ENCODE assay signal across 15 mouse cellular contexts in the genomic region with DNA sequence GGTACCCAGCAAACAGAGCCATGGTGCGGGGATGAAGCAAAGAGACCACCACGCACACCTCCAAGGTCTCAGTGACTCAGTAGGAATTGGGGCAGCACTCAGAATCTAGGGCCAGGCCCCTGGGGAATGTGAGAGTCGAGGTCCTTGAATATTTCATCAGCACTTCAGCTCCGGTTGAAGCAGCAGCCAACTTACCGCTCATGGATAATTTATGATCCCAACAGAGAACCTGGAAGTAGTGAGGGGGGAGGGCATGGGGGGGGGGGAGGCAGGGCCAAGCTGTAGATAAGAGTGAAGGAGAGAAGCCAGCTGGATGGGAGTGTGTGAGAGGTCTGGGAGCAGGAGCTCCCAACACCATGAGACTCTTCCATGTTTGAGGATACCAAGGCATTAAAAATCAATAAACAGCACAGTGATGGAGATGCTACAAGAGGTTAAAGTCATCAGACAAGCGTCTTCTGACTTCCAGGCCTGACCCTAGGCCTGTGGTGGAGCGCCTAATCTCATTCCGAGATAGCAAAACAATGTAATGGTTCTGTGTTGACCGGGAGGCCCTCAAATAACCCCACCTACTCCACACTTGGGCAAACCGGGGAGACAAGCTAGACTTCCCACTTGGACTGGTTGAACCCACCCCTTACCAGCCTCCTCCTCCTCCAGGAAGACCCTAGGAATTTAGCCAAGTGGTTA. TPM values are rescaled to one million over a fixed set of nuclear protein-coding genes. Genes with fewer than 3 reads are reported as not detected.
DNase-seq lines count a peak whose midpoint lies in the region; ATAC-seq lines count a peak whose summit lies in the region.
"Had no signal": no experiment of that assay in that cellular context is flagged by ENCODE, and none has a peak within 500 bp of the region (broad histone marks: within the 10 kb centered on the region; RNA-seq: fewer than 3 reads in every experiment).

No protein-coding gene starts in this region.

- peak overlapping the region; percentile 98 for H3K27ac ChIP-seq in heart, embryonic 12.5 days (ENCODE audit: poor library complexity, severe bottlenecking)
- H3K27ac ChIP-seq: forebrain, embryonic 10.5 days had no signal

- peaks cover 68% of the 10 kb centered on the region for H3K4me1 ChIP-seq in heart, embryonic 12.5 days (replicated peaks)

- no peaks in the 10 kb centered on the region for H3K9me3 ChIP-seq in heart, embryonic 12.5 days (replicated peaks)
- H3K9me3 ChIP-seq: forebrain, embryonic 10.5 days; liver, embryonic 12.5 days; megakaryocyte, embryonic 14.5 days had no signal

- H3K27me3 ChIP-seq in heart, embryonic 12.5 days (replicated peaks) = no peaks in the 10 kb centered on the region
- H3K27me3 ChIP-seq: liver, embryonic 12.5 days had no signal

- peak overlapping the region; percentile 56 for H3K4me2 ChIP-seq in heart, embryonic 12.5 days

- 0 out of 2 replicates have a peak, but pooled peaks have one; percentile 23 for ATAC-seq in heart, embryonic 12.5 days (ENCODE audit: insufficient number of reproducible peaks, low FRiP score)
- ATAC-seq: liver, embryonic 12.5 days had no signal

- peak; percentile 41 for DNase-seq in adrenal gland, adult 2 months
- no peak for DNase-seq in adrenal gland, postnatal 4 days (ENCODE audit: low spot score in 2 of 2)
- no peak for DNase-seq in heart, adult 8-10 months (ENCODE audit: low spot score)
- DNase-seq in NIH3T3 (ENCODE audit: low read depth) = peak; percentile 44
- DNase-seq in lung, postnatal 36 days = peak; percentile 43
- DNase-seq in right cerebral cortex, postnatal 36 days (ENCODE audit: low spot score in 2 of 2) = no peak
- DNase-seq in ovary, postnatal 36 days (ENCODE audit: low spot score) = no peak
- DNase-seq: cerebellum, adult 18-20 months; embryo, embryonic 11 days; kidney, adult 11 months had no signal

- no peak overlapping the region for H3K4me3 ChIP-seq in heart, embryonic 12.5 days
- H3K4me3 ChIP-seq: forebrain, embryonic 10.5 days; liver, embryonic 12.5 days; myocyte had no signal

- WGBS in heart, embryonic 12.5 days = 18% methylated on average over 10 of the region's 10 CpGs

- H3K9ac ChIP-seq in heart, embryonic 12.5 days = no peak overlapping the region

- peaks cover 5% of the 10 kb centered on the region for H3K36me3 ChIP-seq in heart, embryonic 12.5 days

RNA-seq across cellular contexts. Expression of gene Jup, which starts 6.0 kb away (rescaled TPM):
- total RNA-seq in adrenal gland, adult 2 months (2021) = 10 to 100 TPM; 67.0 to 94.3 TPM
- polyA plus RNA-seq in adrenal gland, adult 2 months (2012; rRNA removed) = 275 and 284 TPM in 2 replicates
- 100 to 1,000 TPM in 1 of 2 experiments, 10 to 100 TPM in 1; 99.0 to 109 TPM for total RNA-seq in adrenal gland, postnatal 4 days (2021)
- polyA plus RNA-seq in heart, embryonic 12.5 days (2016; fragmentation: Nextera tagmentation; extraction: Ambion mirVana) = 107 and 109 TPM in 2 replicates
- total RNA-seq in heart, adult 8-10 months (2022) = 100 to 1,000 TPM; 224 to 279 (median 261) TPM

RNA-seq across cellular contexts. Expression of gene P3h4, which starts 11.0 kb away (rescaled TPM):
- total RNA-seq in adrenal gland, adult 2 months (2021) = 10 to 100 TPM; 20.3 to 40.8 TPM
- 76.3 and 107 TPM in 2 replicates for polyA plus RNA-seq in adrenal gland, adult 2 months (2012; rRNA removed)
- total RNA-seq in adrenal gland, postnatal 4 days (2021) = 10 to 100 TPM; 40.1 to 43.5 TPM
- 69.7 and 78.3 TPM in 2 replicates for polyA plus RNA-seq in heart, embryonic 12.5 days (2016; fragmentation: Nextera tagmentation; extraction: Ambion mirVana)
- total RNA-seq in heart, adult 8-10 months (2022) = 10 to 100 TPM; 13.7 to 19.4 (median 16.4) TPM

RNA-seq across cellular contexts. Expression of gene Fkbp10, which starts 11.9 kb away (rescaled TPM):
- total RNA-seq in adrenal gland, adult 2 months (2021) = 10 to 100 TPM; 12.5 to 25.8 TPM
- 42.1 and 57.5 TPM in 2 replicates for polyA plus RNA-seq in adrenal gland, adult 2 months (2012; rRNA removed)
- total RNA-seq in adrenal gland, postnatal 4 days (2021) = 10 to 100 TPM; 65.3 to 68.6 TPM
- 114 and 124 TPM in 2 replicates for polyA plus RNA-seq in heart, embryonic 12.5 days (2016; fragmentation: Nextera tagmentation; extraction: Ambion mirVana)
- 10 to 100 TPM in 1 of 4 experiments, 1 to 10 TPM in 3; 9.0 to 11.1 (median 9.0) TPM for total RNA-seq in heart, adult 8-10 months (2022)

RNA-seq across cellular contexts. Expression of gene Nt5c3b, which starts 38.0 kb away (rescaled TPM):
- total RNA-seq in adrenal gland, adult 2 months (2021) = 10 to 100 TPM; 54.3 to 58.7 TPM
- 43.0 and 46.0 TPM in 2 replicates for polyA plus RNA-seq in adrenal gland, adult 2 months (2012; rRNA removed)
- total RNA-seq in adrenal gland, postnatal 4 days (2021) = 10 to 100 TPM; 82.4 to 84.5 TPM
- 101 and 104 TPM in 2 replicates for polyA plus RNA-seq in heart, embryonic 12.5 days (2016; fragmentation: Nextera tagmentation; extraction: Ambion mirVana)
- total RNA-seq in heart, adult 8-10 months (2022) = 10 to 100 TPM; 18.8 to 28.0 (median 25.2) TPM

RNA-seq across cellular contexts. Expression of gene Klhl10, which starts 38.1 kb away (rescaled TPM):
- under 1 TPM; 0.69 to 0.84 TPM for total RNA-seq in adrenal gland, adult 2 months (2021)
- polyA plus RNA-seq in adrenal gland, adult 2 months (2012; rRNA removed) = 0.17 and 0.38 TPM in 2 replicates
- 1 to 10 TPM; 1.5 to 2.1 TPM for total RNA-seq in adrenal gland, postnatal 4 days (2021)
- 0.65 and 0.76 TPM in 2 replicates for polyA plus RNA-seq in heart, embryonic 12.5 days (2016; fragmentation: Nextera tagmentation; extraction: Ambion mirVana)
- under 1 TPM; 0.59 to 0.90 (median 0.77) TPM for total RNA-seq in heart, adult 8-10 months (2022)

Comparison
In these comparisons a context has a peak if more than half of its experiments do, and no peak if none do; other contexts are left out.
1. DNase-seq: peak in adrenal gland, adult 2 months (single experiment), NIH3T3 (single experiment) and lung, postnatal 36 days (single experiment); none in adrenal gland, postnatal 4 days (0 of 2), heart, adult 8-10 months (single experiment), right cerebral cortex, postnatal 36 days (0 of 2) and ovary, postnatal 36 days (single experiment).